Mouse (Mus musculus) stomach, embryonic 16.5 days (tissue): ENCODE measurements around the gene Calcoco2. TPM values are rescaled to one million over a fixed set of nuclear protein-coding genes. Genes with fewer than 3 reads are reported as not detected.
A peak's percentile ranks its signal among the peaks of the same experiment; 100 is the strongest.
"Not testable (repeated sequence)": the region's sequence is repeated elsewhere in the genome, so short reads cannot be mapped to it uniquely, and the experiment has no call there.

Experiments
- ATAC-seq: fragments of 200-750 bp; cut with Nextera tagmentation; 2 replicates; pipeline ENCODE4 v1.8.0; 2017; ENCODE audit warnings: moderate number of reproducible peaks, moderate TSS enrichment; ENCODE audit not compliant: insufficient read depth, low FRiP score
- H3K27ac ChIP-seq: fragments of 300-500 bp; sonication (generic); 2 replicates; pipeline ENCODE4 v1.5.1; 2014; ENCODE audit warnings: low read length
- H3K27me3 ChIP-seq: fragments of 300-500 bp; sonication (generic); 2 replicates; pipeline ENCODE4 v1.6.1; 2014; ENCODE audit warnings: low read length, control low read depth, mixed read lengths; ENCODE audit not compliant: control insufficient read depth, insufficient read depth
- H3K36me3 ChIP-seq: fragments of 300-500 bp; sonication (generic); 2 replicates; pipeline ENCODE4 v1.6.1; 2014; ENCODE audit warnings: low read length; ENCODE audit not compliant: control insufficient read depth, insufficient read depth
- H3K4me1 ChIP-seq: fragments of 300-500 bp; sonication (generic); 2 replicates; pipeline ENCODE4 v1.6.1; 2014; ENCODE audit warnings: low read length, control low read depth, mixed read lengths; ENCODE audit not compliant: control insufficient read depth, insufficient read depth
- H3K4me2 ChIP-seq: fragments of 300-500 bp; sonication (generic); 2 replicates; pipeline ENCODE4 v1.6.1; 2014; ENCODE audit warnings: low read depth, low read length, mixed read lengths
- H3K4me3 ChIP-seq: fragments of 300-500 bp; sonication (generic); replicated peaks from 2 replicates; pipeline ENCODE4 v1.5.1; 2014; ENCODE audit warnings: mild to moderate bottlenecking, low read length
- H3K9ac ChIP-seq: fragments of 300-500 bp; sonication (generic); 2 replicates; pipeline ENCODE4 v1.6.1; 2014; ENCODE audit warnings: low read length
- H3K9me3 ChIP-seq: fragments of 300-500 bp; sonication (generic); replicated peaks from 2 replicates; pipeline ENCODE4 v1.6.1; 2016; ENCODE audit warnings: low read length, control low read depth; ENCODE audit not compliant: control insufficient read depth
- WGBS: fragments of 180-500 bp; shearing (Covaris S2); extraction: QIAGEN DNeasy Blood & Tissue Kit; methylation state at CpG from one replicate; pipeline ENCODE4 v1.1.7; 2014; 5-methylcytosine and 5-hydroxymethylcytosine counted together
- polyA plus RNA-seq: library from polyadenylated mRNA; unstranded; fragments of >200 nt; fragmentation: Nextera tagmentation; extraction: Ambion mirVana; gene quantifications from 2 replicates; pipeline ENCODE4 v1.2.1, GENCODE M21; 2015

Calcoco2 gene
- polyA plus RNA-seq, 1 experiment from 2014 or later, result 0.25 TPM

GRCm38 (mm10) chr11:96124052-96124914 lies 12.5 kb upstream of the Calcoco2 start:
- Histone ChIP-seq H3K9ac (peak overlapping the region; percentile 69), H3K4me3 (peak overlapping the region; percentile 51)
- WGBS, result 3% methylated on average over 45 of the region's 45 CpGs

DNA sequence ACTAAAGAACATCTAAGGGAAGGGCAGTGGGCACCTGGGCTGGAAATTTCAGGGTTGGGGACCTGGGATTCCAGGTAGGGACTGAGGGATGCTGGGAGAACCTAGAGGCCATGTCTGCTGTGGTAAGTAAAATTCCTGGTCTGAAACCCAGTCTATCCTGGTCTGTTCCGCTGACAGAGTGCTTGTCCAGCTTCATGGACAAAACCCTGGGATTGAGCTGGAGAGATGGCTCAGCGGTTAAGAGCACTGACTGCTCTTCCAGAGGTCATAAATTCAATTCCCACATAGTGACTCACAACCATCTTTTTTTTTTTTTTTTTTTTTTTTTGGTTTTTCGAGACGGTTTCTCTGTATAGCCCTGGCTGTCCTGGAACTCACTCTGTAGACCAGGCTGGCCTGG lies 11.0 kb upstream of the Calcoco2 start:
- H3K4me3 ChIP-seq, H3K27ac ChIP-seq, H3K9me3 ChIP-seq, H3K9ac ChIP-seq, H3K36me3 ChIP-seq, H3K4me2 ChIP-seq, ATAC-seq: not testable (repeated sequence)
- 71% methylated on average over 4 of the region's 4 CpGs for WGBS
- Histone ChIP-seq H3K4me1 (peaks cover 11% of the 10 kb centered on the region; the same call in 1 of the 2 replicates), H3K27me3 (peaks cover 12% of the 10 kb centered on the region)

More at GRCm38 (mm10) chr11:96124052-96124914, 12.5 kb upstream of the Calcoco2 start:
- Histone ChIP-seq H3K27me3 (peaks cover 12% of the 10 kb centered on the region), H3K4me2 (peak overlapping the region; percentile 83), H3K4me1 (peaks cover 11% of the 10 kb centered on the region; the same call in 1 of the 2 replicates), H3K27ac (no peak overlapping the region), H3K36me3 (no peaks in the 10 kb centered on the region), H3K9me3 (no peaks in the 10 kb centered on the region)
- peak; percentile 74; the same call in 1 of the 2 replicates for ATAC-seq

- H3K4me3 ChIP-seq, result no peak overlapping the region
- no peak overlapping the region for H3K4me2 ChIP-seq
- H3K9ac ChIP-seq, result no peak overlapping the region
- peak; percentile 72 for ATAC-seq
- H3K27me3 ChIP-seq, result peaks cover 4% of the 10 kb centered on the region
- H3K9me3 ChIP-seq, result no peaks in the 10 kb centered on the region
- peaks cover 7% of the 10 kb centered on the region; the same call in 1 of the 2 replicates for H3K4me1 ChIP-seq
- no peak overlapping the region; the same call in 1 of the 2 replicates for H3K27ac ChIP-seq
- H3K36me3 ChIP-seq, result no peaks in the 10 kb centered on the region
- 50% methylated on average over 3 of the region's 3 CpGs for WGBS
These were observed 7.6 kb upstream of the Calcoco2 start for GRCm38 (mm10) chr11:96119401-96119800.

GRCm38 (mm10) chr11:96116925-96117324 lies 5.2 kb upstream of the Calcoco2 start:
- not testable (repeated sequence) for H3K9ac ChIP-seq, H3K9me3 ChIP-seq, H3K27me3 ChIP-seq, H3K4me1 ChIP-seq, ATAC-seq, H3K4me2 ChIP-seq, H3K27ac ChIP-seq, H3K36me3 ChIP-seq, H3K4me3 ChIP-seq
- WGBS, result 79% methylated on average over 3 of the region's 3 CpGs

GRCm38 (mm10) chr11:96116116-96116515 lies 4.4 kb upstream of the Calcoco2 start:
- H3K36me3 ChIP-seq, result no peaks in the 10 kb centered on the region
- H3K9me3 ChIP-seq, result no peaks in the 10 kb centered on the region
- no peak for ATAC-seq
- no peak overlapping the region for H3K4me3 ChIP-seq
- no peaks in the 10 kb centered on the region; the same call in 1 of the 2 replicates for H3K27me3 ChIP-seq
- no peak overlapping the region for H3K4me2 ChIP-seq
- no peak overlapping the region for H3K27ac ChIP-seq
- no peaks in the 10 kb centered on the region for H3K4me1 ChIP-seq
- 78% methylated on average over 3 of the region's 3 CpGs for WGBS
- no peak overlapping the region for H3K9ac ChIP-seq

GRCm38 (mm10) chr11:96115416-96115815 lies 3.7 kb upstream of the Calcoco2 start:
- Histone ChIP-seq H3K27me3 (no peaks in the 10 kb centered on the region), H3K4me2 (no peak overlapping the region), H3K9me3 (no peaks in the 10 kb centered on the region), H3K4me3 (no peak overlapping the region), H3K9ac (no peak overlapping the region), H3K4me1 (no peaks in the 10 kb centered on the region), H3K27ac (no peak overlapping the region), H3K36me3 (no peaks in the 10 kb centered on the region)
- WGBS, result 91% methylated on average over 6 of the region's 6 CpGs
- ATAC-seq, result no peak

- no peak overlapping the region for H3K4me2 ChIP-seq
- 41% methylated on average over 2 of the region's 2 CpGs for WGBS
- no peak for ATAC-seq
- no peaks in the 10 kb centered on the region for H3K27me3 ChIP-seq
- no peaks in the 10 kb centered on the region for H3K9me3 ChIP-seq
- H3K9ac ChIP-seq, result no peak overlapping the region
- no peaks in the 10 kb centered on the region for H3K4me1 ChIP-seq
- no peak overlapping the region for H3K4me3 ChIP-seq
- H3K36me3 ChIP-seq, result no peaks in the 10 kb centered on the region
- no peak overlapping the region for H3K27ac ChIP-seq
These were observed 2.3 kb upstream of the Calcoco2 start for GRCm38 (mm10) chr11:96114077-96114476.

GRCm38 (mm10) chr11:96110950-96111349 lies 814 bp downstream of the Calcoco2 start:
- not testable (repeated sequence) for H3K4me3 ChIP-seq, H3K4me1 ChIP-seq, H3K4me2 ChIP-seq, ATAC-seq, H3K9me3 ChIP-seq, H3K36me3 ChIP-seq, H3K9ac ChIP-seq, H3K27me3 ChIP-seq, H3K27ac ChIP-seq
- WGBS, result 65% methylated on average over 2 of the region's 2 CpGs

GRCm38 (mm10) chr11:96108376-96108775 lies 3.4 kb downstream of the Calcoco2 start:
- 44% methylated on average over 1 of the region's 1 CpGs for WGBS
- no peaks in the 10 kb centered on the region for H3K9me3 ChIP-seq

More at GRCm38 (mm10) chr11:96108376-96108775, 3.4 kb downstream of the Calcoco2 start:
- H3K4me3 ChIP-seq, result no peak overlapping the region
- H3K27ac ChIP-seq, result no peak overlapping the region
- ATAC-seq, result no peak
- H3K36me3 ChIP-seq, result no peaks in the 10 kb centered on the region
- H3K4me2 ChIP-seq, result no peak overlapping the region
- no peaks in the 10 kb centered on the region for H3K4me1 ChIP-seq
- H3K9ac ChIP-seq, result no peak overlapping the region
- no peaks in the 10 kb centered on the region for H3K27me3 ChIP-seq
